Mouse (Mus musculus): ENCODE results near the gene Acap1. TPM values are rescaled to one million over a fixed set of nuclear protein-coding genes. Genes with fewer than 3 reads are reported as not detected.

The Acap1 gene
- polyA plus RNA-seq, 1 experiment from 2014 or later = 7.0 TPM

- H3K9me3 ChIP-seq = no peaks in the 10 kb centered on the region
- under 1% methylated on average over 38 of the region's 38 CpGs for WGBS
- H3K4me3 ChIP-seq = peak within 1 kb of the TSS; percentile 92
- peaks cover 41% of the 10 kb centered on the region for H3K4me1 ChIP-seq
- peak within 1 kb of the TSS; percentile 88 for H3K4me2 ChIP-seq
- H3K36me3 ChIP-seq = peaks cover 28% of the 10 kb centered on the region
- peak within 1 kb of the TSS; percentile 99 for H3K27ac ChIP-seq (replicated peaks)
- ATAC-seq (ENCODE audit: extremely low read depth, insufficient number of reproducible peaks, low FRiP score, low TSS enrichment) = peak; percentile 80
- peak within 1 kb of the TSS; percentile 96 for H3K9ac ChIP-seq
- H3K27me3 ChIP-seq (replicated peaks) = no peaks in the 10 kb centered on the region
Observed at GRCm38 (mm10) chr11:69900471-69901405, 5.4 kb upstream of the Acap1 start, which contains the start of the genes 2810408A11Rik and Neurl4. TSS of gene 2810408A11Rik (minus strand) at chr11:69900987. TSS of gene Neurl4 (plus strand) at chr11:69901072.

DNA sequence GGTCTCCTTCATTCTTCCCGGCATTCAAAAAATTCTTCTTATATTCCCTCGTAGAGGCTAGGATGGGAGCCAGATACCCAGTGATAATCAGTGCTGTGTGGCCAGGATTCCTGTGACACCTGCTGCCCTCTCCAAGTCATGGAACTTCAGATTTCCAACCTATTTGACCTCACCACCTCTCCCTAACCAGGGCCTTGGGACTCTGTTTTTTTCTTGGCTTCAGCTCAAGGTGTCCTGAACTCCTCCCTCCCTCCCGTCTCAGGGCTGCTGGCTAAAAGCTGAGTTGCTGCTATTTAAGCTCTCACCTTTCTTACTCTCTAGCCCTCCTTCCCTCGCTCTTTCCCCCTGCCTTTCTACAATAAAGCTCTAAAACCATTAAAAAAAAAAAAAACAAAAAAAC, 4.5 kb upstream of the Acap1 start:
- WGBS = 31% methylated on average over 4 of the region's 4 CpGs
- peaks cover 41% of the 10 kb centered on the region for H3K4me1 ChIP-seq
- peak overlapping the region; percentile 88 for H3K4me2 ChIP-seq
- H3K9ac ChIP-seq = peak overlapping the region; percentile 96
- ATAC-seq (ENCODE audit: extremely low read depth, insufficient number of reproducible peaks, low FRiP score, low TSS enrichment) = no peak
- no peaks in the 10 kb centered on the region for H3K9me3 ChIP-seq
- H3K4me3 ChIP-seq = peak overlapping the region; percentile 92
- no peaks in the 10 kb centered on the region for H3K27me3 ChIP-seq (replicated peaks)
- no peak overlapping the region; the same call in 1 of the 2 replicates for H3K27ac ChIP-seq (replicated peaks)
- peaks cover 19% of the 10 kb centered on the region for H3K36me3 ChIP-seq

- Histone ChIP-seq H3K36me3 (no peaks in the 10 kb centered on the region), H3K9ac (no peak overlapping the region), H3K27ac (replicated peaks) (no peak overlapping the region), H3K9me3 (no peaks in the 10 kb centered on the region), H3K27me3 (replicated peaks) (no peaks in the 10 kb centered on the region; the same call in 1 of the 2 replicates), H3K4me1 (peaks cover 41% of the 10 kb centered on the region), H3K4me2 (no peak overlapping the region), H3K4me3 (no peak overlapping the region)
- WGBS = 75% methylated on average over 5 of the region's 5 CpGs
- no peak for ATAC-seq (ENCODE audit: extremely low read depth, insufficient number of reproducible peaks, low FRiP score, low TSS enrichment)
Observed at GRCm38 (mm10) chr11:69894671-69895070, 668 bp downstream of the Acap1 start.

DNA sequence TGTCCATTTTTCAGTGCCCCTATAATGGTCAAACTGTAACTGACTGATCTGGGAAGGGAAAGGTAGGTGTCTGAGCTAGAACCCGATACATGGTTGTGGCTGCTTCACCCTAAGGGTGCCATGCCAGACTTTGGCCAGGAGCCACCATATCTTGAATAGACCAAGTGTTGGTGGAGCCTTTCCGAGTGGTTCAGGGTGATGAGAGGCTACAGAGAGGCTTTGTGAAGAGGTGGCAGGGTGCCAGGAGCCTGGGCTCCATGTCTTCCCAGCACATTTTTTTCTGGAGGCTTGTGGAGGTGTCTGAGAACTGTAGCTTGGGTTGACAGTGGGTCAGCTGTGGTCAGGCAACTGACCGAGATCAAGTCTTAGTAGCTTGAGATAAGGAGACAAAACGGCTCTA, 3.9 kb downstream of the Acap1 start:
- WGBS = 14% methylated on average over 4 of the region's 4 CpGs
- no peaks in the 10 kb centered on the region for H3K36me3 ChIP-seq
- 0 out of 2 replicates have a peak overlapping the region, but pooled peaks have one; percentile 32 for H3K27ac ChIP-seq (replicated peaks)
- no peak overlapping the region for H3K4me2 ChIP-seq
- no peak for ATAC-seq (ENCODE audit: extremely low read depth, insufficient number of reproducible peaks, low FRiP score, low TSS enrichment)
- peaks cover 6% of the 10 kb centered on the region; the same call in 1 of the 2 replicates for H3K27me3 ChIP-seq (replicated peaks)
- no peak overlapping the region for H3K9ac ChIP-seq
- no peaks in the 10 kb centered on the region for H3K9me3 ChIP-seq
- H3K4me1 ChIP-seq = peaks cover 36% of the 10 kb centered on the region
- H3K4me3 ChIP-seq = no peak overlapping the region

- H3K9me3 ChIP-seq = no peaks in the 10 kb centered on the region
- H3K27ac ChIP-seq (replicated peaks) = no peak overlapping the region
- 41% methylated on average over 8 of the region's 8 CpGs for WGBS
- ATAC-seq (ENCODE audit: extremely low read depth, insufficient number of reproducible peaks, low FRiP score, low TSS enrichment) = no peak
- peaks cover 6% of the 10 kb centered on the region; the same call in 1 of the 2 replicates for H3K27me3 ChIP-seq (replicated peaks)
- no peak overlapping the region for H3K9ac ChIP-seq
- no peaks in the 10 kb centered on the region for H3K36me3 ChIP-seq
- peak overlapping the region; percentile 4; the same call in 1 of the 2 replicates for H3K4me2 ChIP-seq
- H3K4me3 ChIP-seq = no peak overlapping the region
- peaks cover 60% of the 10 kb centered on the region for H3K4me1 ChIP-seq
Observed at GRCm38 (mm10) chr11:69886907-69887635, 8.3 kb downstream of the Acap1 start.

GRCm38 (mm10) chr11:69884663-69885062, 10.7 kb downstream of the Acap1 start:
- Histone ChIP-seq H3K36me3 (no peaks in the 10 kb centered on the region), H3K4me1 (peaks cover 53% of the 10 kb centered on the region), H3K4me3 (no peak overlapping the region), H3K27me3 (replicated peaks) (peaks cover 6% of the 10 kb centered on the region; the same call in 1 of the 2 replicates), H3K9ac (peak overlapping the region; percentile 52; the same call in 1 of the 2 replicates), H3K9me3 (no peaks in the 10 kb centered on the region), H3K4me2 (peak overlapping the region; percentile 20; the same call in 1 of the 2 replicates), H3K27ac (replicated peaks) (peak overlapping the region; percentile 54)
- ATAC-seq (ENCODE audit: extremely low read depth, insufficient number of reproducible peaks, low FRiP score, low TSS enrichment) = no peak
- 70% methylated on average over 8 of the region's 8 CpGs for WGBS

DNA sequence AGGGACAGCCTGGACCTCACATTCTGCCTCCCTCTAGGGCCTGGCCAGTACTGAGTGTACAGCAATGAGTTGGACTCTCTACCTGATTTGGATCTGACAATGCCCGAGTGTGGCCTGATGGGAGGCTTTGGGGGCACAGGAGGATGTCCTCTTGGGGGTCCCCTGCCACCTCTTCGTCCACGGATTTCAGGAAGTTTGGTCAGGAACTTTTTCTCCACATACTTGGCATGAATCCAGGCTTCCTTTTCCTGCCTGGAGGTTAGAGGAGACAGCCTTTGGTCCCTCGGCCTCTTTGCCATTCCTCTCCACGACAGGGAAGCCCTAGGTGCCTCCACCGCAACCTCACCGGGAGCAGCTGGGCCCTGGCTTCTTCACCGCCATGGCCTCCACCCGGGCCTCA, 11.1 kb downstream of the Acap1 start:
- no peak overlapping the region for H3K4me3 ChIP-seq
- H3K27ac ChIP-seq (replicated peaks) = peak overlapping the region; percentile 54
- H3K9ac ChIP-seq = peak overlapping the region; percentile 52; the same call in 1 of the 2 replicates
- no peaks in the 10 kb centered on the region for H3K36me3 ChIP-seq
- peaks cover 53% of the 10 kb centered on the region for H3K4me1 ChIP-seq
- no peak for ATAC-seq (ENCODE audit: extremely low read depth, insufficient number of reproducible peaks, low FRiP score, low TSS enrichment)
- peaks cover 2% of the 10 kb centered on the region; the same call in 1 of the 2 replicates for H3K27me3 ChIP-seq (replicated peaks)
- H3K4me2 ChIP-seq = peak overlapping the region; percentile 20; the same call in 1 of the 2 replicates
- WGBS = 64% methylated on average over 9 of the region's 9 CpGs
- H3K9me3 ChIP-seq = no peaks in the 10 kb centered on the region

GRCm38 (mm10) chr11:69883527-69884151, 11.7 kb downstream of the Acap1 start:
- Histone ChIP-seq H3K4me1 (peaks cover 57% of the 10 kb centered on the region), H3K9me3 (no peaks in the 10 kb centered on the region), H3K9ac (no peak overlapping the region), H3K36me3 (no peaks in the 10 kb centered on the region), H3K4me2 (no peak overlapping the region), H3K4me3 (no peak overlapping the region), H3K27me3 (replicated peaks) (no peaks in the 10 kb centered on the region), H3K27ac (replicated peaks) (peak overlapping the region; percentile 54; the same call in 1 of the 2 replicates)
- ATAC-seq (ENCODE audit: extremely low read depth, insufficient number of reproducible peaks, low FRiP score, low TSS enrichment) = no peak
- whole genome bisulfite sequencing = 78% methylated on average over 8 of the region's 8 CpGs

DNA sequence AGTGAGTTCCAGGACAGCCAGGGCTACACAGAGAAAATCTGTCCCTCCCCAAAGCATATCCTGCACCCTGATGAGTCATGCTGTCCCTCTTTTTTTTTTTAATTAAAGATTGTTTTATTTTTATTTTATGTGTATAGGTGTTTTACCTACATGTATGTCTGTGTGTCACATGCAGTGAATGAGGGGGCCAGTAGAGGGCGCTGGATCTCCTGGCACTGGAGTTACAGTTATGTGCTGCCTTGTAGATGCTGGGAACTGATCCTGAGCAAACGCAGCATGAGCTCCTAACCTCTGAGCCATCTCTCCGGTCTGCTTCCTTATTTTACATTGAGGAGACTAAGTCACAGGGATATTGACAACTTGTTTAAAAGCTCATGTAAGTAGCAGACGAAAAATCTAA, 12.3 kb downstream of the Acap1 start:
- no peak overlapping the region for H3K4me3 ChIP-seq
- no peaks in the 10 kb centered on the region for H3K36me3 ChIP-seq
- no peak for ATAC-seq (ENCODE audit: extremely low read depth, insufficient number of reproducible peaks, low FRiP score, low TSS enrichment)
- no peak overlapping the region for H3K27ac ChIP-seq (replicated peaks)
- H3K9me3 ChIP-seq = no peaks in the 10 kb centered on the region
- H3K27me3 ChIP-seq (replicated peaks) = no peaks in the 10 kb centered on the region
- WGBS = 63% methylated on average over 4 of the region's 4 CpGs
- peaks cover 62% of the 10 kb centered on the region for H3K4me1 ChIP-seq
- no peak overlapping the region for H3K4me2 ChIP-seq
- H3K9ac ChIP-seq = no peak overlapping the region

DNA sequence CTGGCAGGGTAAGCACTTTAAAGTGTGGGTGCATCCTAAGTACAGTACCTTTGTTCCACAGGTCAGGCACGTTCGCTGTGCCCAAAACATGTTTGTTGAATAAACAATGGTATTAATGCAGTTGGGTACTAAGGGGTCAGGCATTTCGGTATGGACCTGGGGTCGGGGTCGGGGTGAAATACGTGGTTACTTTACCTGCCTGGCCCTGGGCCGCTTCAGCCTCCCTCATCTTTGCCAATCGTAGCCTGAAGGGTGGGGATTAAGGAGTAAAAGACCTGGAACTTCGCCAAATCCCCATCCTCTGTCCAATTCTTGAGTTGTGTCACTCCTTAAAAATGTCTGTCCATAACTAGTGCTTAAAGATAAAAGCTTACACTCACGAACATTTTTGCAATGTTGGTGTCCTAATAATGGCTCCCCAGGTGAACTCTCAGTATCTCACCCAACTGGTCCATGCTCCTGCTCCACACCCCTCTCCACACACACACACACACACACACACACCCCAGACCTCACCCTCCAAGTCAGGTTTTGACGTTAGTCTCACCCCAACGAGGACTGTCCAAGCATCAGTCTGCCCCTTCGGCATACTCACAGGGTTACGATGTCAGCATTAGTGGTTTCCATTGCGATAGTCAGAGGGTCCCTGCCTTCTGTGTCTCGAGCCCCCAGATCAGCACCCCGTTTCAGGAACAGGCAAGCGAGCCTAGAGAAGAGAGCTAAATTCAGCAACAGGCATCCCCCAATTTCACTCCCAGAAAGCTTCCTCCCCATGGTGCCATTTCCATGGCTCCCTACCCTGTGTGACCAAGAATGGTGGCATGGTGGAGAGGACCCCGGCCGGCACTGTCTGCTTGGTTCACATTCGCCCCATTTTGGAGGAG, 13.3 kb downstream of the Acap1 start:
- no peaks in the 10 kb centered on the region for H3K27me3 ChIP-seq (replicated peaks)
- peak overlapping the region; percentile 64 for H3K4me3 ChIP-seq
- no peaks in the 10 kb centered on the region for H3K9me3 ChIP-seq
- H3K9ac ChIP-seq = peak overlapping the region; percentile 84
- H3K36me3 ChIP-seq = no peaks in the 10 kb centered on the region
- peak overlapping the region; percentile 92 for H3K27ac ChIP-seq (replicated peaks)
- WGBS = 57% methylated on average over 21 of the region's 21 CpGs
- peak overlapping the region; percentile 91 for H3K4me2 ChIP-seq
- H3K4me1 ChIP-seq = peaks cover 60% of the 10 kb centered on the region
- no peak for ATAC-seq (ENCODE audit: extremely low read depth, insufficient number of reproducible peaks, low FRiP score, low TSS enrichment)

All from heart, embryonic 13.5 days (tissue).